Mouse (Mus musculus) lung, adult 2 months (tissue): ENCODE data around the gene Ptgs1.

Experiments
- CTCF ChIP-seq: fragments of 200-500 bp; IDR thresholded peaks from 2 replicates; pipeline ENCODE4 v1.5.1; 2011; ENCODE audit warnings: mild to moderate bottlenecking, low read length, control low read depth; ENCODE audit not compliant: insufficient read depth
- POLR2A ChIP-seq: fragments of 200-500 bp; IDR thresholded peaks from 2 replicates; pipeline ENCODE4 v1.6.1; 2011; ENCODE audit warnings: low read depth, mild to moderate bottlenecking, control low read depth, low read length, borderline replicate concordance; ENCODE audit errors: extremely low read depth

- TF ChIP-seq POLR2A (no peak), CTCF (peak; percentile 41)
These were observed 46.2 kb downstream of the Ptgs1 start for GRCm38 (mm10) chr2:36276454-36276853.
